Comparison of ENCODE assay signal across 20 mouse cellular contexts in the genomic region with DNA sequence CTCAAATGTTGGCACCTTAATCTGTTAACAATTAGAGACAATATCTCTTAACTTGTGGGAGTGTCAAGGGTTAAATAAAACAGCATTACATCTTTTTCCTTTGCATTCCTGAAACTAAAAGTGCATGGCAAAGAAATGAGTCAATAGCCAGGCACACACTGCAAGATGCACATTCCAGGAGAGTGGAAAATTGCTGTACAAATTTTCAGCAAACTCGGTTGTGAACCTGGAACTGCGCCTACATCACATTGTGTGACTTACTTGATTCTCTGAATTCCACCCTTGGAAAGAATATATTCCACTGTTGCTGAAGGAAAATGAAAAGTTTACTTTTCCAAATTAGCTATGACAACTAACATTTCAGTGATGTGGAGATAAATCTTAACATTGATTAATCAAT.
"Had no signal": no experiment of that assay in that cellular context is flagged by ENCODE, and none has a peak within 500 bp of the region (broad histone marks: within the 10 kb centered on the region; RNA-seq: fewer than 3 reads in every experiment).

No protein-coding gene starts in this region.

- H3K27ac ChIP-seq: kidney, postnatal 0 days; layer of hippocampus, adult 2 months; liver, embryonic 13.5 days; neural tube, embryonic 12.5 days; neural tube, embryonic 15.5 days had no signal

- H3K4me3 ChIP-seq: layer of hippocampus, adult 2 months; liver, embryonic 13.5 days; neural tube, embryonic 12.5 days; neural tube, embryonic 15.5 days had no signal

- H3K9me3 ChIP-seq: liver, embryonic 13.5 days; neural tube, embryonic 12.5 days; neural tube, embryonic 15.5 days had no signal

- DNase-seq: kidney, adult 9 months; kidney, postnatal 25 days; layer of hippocampus, adult 9-11 months; liver, embryonic 13.5 days; lung, adult 2 months; lung, postnatal 14 days; lung, postnatal 4 days; midbrain, embryonic 14.5 days; right cerebral cortex, adult 18-20 months; right cerebral cortex, postnatal 14 days; right cerebral cortex, postnatal 4 days; spleen, adult 18-20 months; thymus, adult 2 months; thymus, postnatal 14 days; thymus, postnatal 4 days had no signal

- H3K4me2 ChIP-seq: liver, embryonic 13.5 days; midbrain, embryonic 11.5 days; neural tube, embryonic 12.5 days; neural tube, embryonic 15.5 days had no signal

- H3K27me3 ChIP-seq: liver, embryonic 13.5 days; neural tube, embryonic 12.5 days; neural tube, embryonic 15.5 days had no signal

- H3K36me3 ChIP-seq: liver, embryonic 13.5 days; neural tube, embryonic 12.5 days; neural tube, embryonic 15.5 days had no signal

- H3K4me1 ChIP-seq: liver, embryonic 13.5 days; neural tube, embryonic 12.5 days; neural tube, embryonic 15.5 days had no signal

- H3K9ac ChIP-seq: liver, embryonic 13.5 days; neural tube, embryonic 12.5 days; neural tube, embryonic 15.5 days had no signal
